Mouse (Mus musculus): ENCODE results near the gene Tlr8. TPM values are rescaled to one million over a fixed set of nuclear protein-coding genes. Genes with fewer than 3 reads are reported as not detected.
"Not testable (repeated sequence)": the region's sequence is repeated elsewhere in the genome, so short reads cannot be mapped to it uniquely, and the experiment has no call there.

The Tlr8 gene
- polyA plus RNA-seq (2014; fragmentation: Nextera tagmentation; extraction: Ambion mirVana), result 0.32 and 0.35 TPM in 2 replicates

DNA sequence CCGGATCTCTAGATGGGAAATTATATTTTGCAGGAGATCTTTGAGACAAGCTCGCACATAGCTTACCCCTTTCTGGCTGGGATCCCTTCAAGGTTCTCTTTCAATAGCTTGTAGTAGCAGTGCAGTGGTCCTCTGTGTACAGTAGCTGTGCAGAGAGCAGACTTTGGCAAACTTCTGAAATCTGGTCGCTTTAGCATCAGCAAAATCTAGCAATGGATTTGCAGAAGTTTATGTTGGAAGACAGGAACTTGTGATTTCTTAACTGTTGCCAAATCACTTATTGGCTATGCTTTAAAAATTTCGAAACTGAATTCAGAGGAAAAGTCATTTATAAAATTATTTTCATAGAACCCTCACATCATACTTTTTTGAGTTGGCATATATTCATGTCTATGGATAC lies at the start of gene Tlr8:
Gene Tlr8 (minus strand): TSS at position 244 of the 400 bp plus-strand sequence.
- Histone ChIP-seq H3K27ac (no peak within 1 kb of the TSS), H3K4me3 (replicated peaks; ENCODE audit: low read length) (no peak within 1 kb of the TSS), H3K27me3 (ENCODE audit: control insufficient read depth, insufficient read depth, low read length) (peaks cover 10% of the 10 kb centered on the region; the same call in 1 of the 2 replicates), H3K9me3 (ENCODE audit: control insufficient read depth, low read length) (no peaks in the 10 kb centered on the region), H3K36me3 (replicated peaks; ENCODE audit: control insufficient read depth, insufficient read depth) (no peaks in the 10 kb centered on the region), H3K9ac (no peak within 1 kb of the TSS), H3K4me1 (replicated peaks; ENCODE audit: control insufficient read depth, insufficient read depth, low read length) (no peaks in the 10 kb centered on the region), H3K4me2 (replicated peaks) (no peak within 1 kb of the TSS)
- no peak for ATAC-seq (ENCODE audit: low FRiP score)
- WGBS, result 84% methylated on average over 4 of the region's 4 CpGs
- no peak for DNase-seq (ENCODE audit: low spot score)

DNA sequence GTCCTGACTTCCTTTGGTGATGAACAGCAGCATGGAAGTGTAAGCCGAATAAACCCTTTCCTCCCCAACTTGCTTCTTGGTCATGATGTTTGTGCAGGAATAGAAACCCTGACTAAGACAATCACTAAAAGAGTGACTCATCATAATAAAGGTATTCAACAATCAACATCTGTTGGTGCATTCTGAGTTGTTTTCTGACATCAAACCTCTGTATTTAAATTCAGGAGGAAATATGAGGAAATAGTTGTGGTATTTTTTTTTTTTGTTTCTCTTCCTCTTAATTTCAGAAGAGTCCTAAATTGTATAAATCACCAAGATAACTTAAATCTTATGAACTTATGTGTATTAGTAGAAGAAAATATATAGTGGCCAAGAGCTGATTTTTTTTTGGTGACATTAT lies 37.9 kb upstream of the Tlr8 start:
- ATAC-seq (ENCODE audit: low FRiP score); DNase-seq (ENCODE audit: low spot score); H3K9me3 ChIP-seq (ENCODE audit: control insufficient read depth, low read length); H3K27ac ChIP-seq; H3K4me1 ChIP-seq (replicated peaks; ENCODE audit: control insufficient read depth, insufficient read depth, low read length); H3K36me3 ChIP-seq (replicated peaks; ENCODE audit: control insufficient read depth, insufficient read depth); H3K4me3 ChIP-seq (replicated peaks; ENCODE audit: low read length); H3K4me2 ChIP-seq (replicated peaks); H3K9ac ChIP-seq: not testable (repeated sequence)
- H3K27me3 ChIP-seq (ENCODE audit: control insufficient read depth, insufficient read depth, low read length), result 0 out of 2 replicates have a peak, but pooled peaks cover 10% of the 10 kb centered on the region
- WGBS, result no CpG with 5 or more reads among the region's 1 CpGs

DNA sequence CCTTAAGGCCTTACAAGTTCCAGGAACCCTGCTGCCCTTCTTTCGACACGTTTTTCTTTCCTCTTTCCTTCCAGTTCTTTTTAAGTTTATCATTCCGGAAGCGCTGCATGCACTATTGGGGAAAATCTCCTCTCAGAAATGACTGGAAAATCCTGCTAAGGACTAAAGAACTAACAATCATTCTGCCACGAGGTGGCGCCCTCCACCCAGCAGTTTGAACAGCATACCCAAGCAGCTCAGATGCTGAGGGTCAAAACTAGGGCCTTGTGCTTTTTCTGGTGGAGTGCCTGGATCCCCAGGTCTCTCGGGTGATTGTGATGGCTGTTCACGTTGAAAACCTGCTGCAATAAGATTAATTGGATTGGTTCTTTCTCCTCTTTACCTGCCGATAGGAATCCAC lies 12.8 kb upstream of the Tlr8 start:
- H3K4me2 ChIP-seq (replicated peaks), result 0 out of 2 replicates have a peak overlapping the region, but pooled peaks have one; percentile 12
- no peaks in the 10 kb centered on the region for H3K4me1 ChIP-seq (replicated peaks; ENCODE audit: control insufficient read depth, insufficient read depth, low read length)
- H3K4me3 ChIP-seq (replicated peaks; ENCODE audit: low read length), result no peak overlapping the region
- 0 out of 2 replicates have a peak, but pooled peaks cover 5% of the 10 kb centered on the region for H3K27me3 ChIP-seq (ENCODE audit: control insufficient read depth, insufficient read depth, low read length)
- no peak overlapping the region for H3K9ac ChIP-seq
- H3K9me3 ChIP-seq (ENCODE audit: control insufficient read depth, low read length), result no peaks in the 10 kb centered on the region
- no peak overlapping the region for H3K27ac ChIP-seq
- H3K36me3 ChIP-seq (replicated peaks; ENCODE audit: control insufficient read depth, insufficient read depth), result no peaks in the 10 kb centered on the region
- peak; percentile 72 for DNase-seq (ENCODE audit: low spot score)
- ATAC-seq (ENCODE audit: low FRiP score), result no peak
- WGBS, result 20% methylated on average over 9 of the region's 9 CpGs

DNA sequence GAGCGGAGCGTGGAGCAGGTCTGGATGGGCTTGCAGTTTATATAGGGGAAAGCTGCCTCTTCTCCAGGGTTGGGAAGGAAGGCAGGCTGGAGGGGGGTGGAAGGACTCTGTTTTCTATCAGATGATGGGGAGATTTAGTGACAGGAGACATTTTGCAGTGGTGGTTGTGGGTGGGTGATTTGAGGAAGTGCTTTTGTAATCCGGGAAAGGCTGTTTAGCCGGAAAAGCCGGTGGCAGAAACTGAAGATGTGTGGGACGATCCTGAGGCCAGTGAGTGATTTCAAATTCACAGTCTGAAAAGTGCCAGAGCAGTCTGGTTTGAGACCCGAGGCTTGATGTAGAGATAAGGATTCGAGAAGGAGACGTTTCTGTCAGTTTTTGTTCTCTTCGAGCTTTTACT lies 12.4 kb upstream of the Tlr8 start:
- H3K27ac ChIP-seq, result no peak overlapping the region
- H3K4me3 ChIP-seq (replicated peaks; ENCODE audit: low read length), result no peak overlapping the region
- H3K36me3 ChIP-seq (replicated peaks; ENCODE audit: control insufficient read depth, insufficient read depth), result no peaks in the 10 kb centered on the region
- H3K9ac ChIP-seq, result no peak overlapping the region
- 0 out of 2 replicates have a peak, but pooled peaks cover 5% of the 10 kb centered on the region for H3K27me3 ChIP-seq (ENCODE audit: control insufficient read depth, insufficient read depth, low read length)
- ATAC-seq (ENCODE audit: low FRiP score) (no peak), DNase-seq (ENCODE audit: low spot score) (no peak)
- 0 out of 2 replicates have a peak overlapping the region, but pooled peaks have one; percentile 12 for H3K4me2 ChIP-seq (replicated peaks)
- 61% methylated on average over 10 of the region's 10 CpGs for WGBS
- H3K4me1 ChIP-seq (replicated peaks; ENCODE audit: control insufficient read depth, insufficient read depth, low read length), result no peaks in the 10 kb centered on the region
- H3K9me3 ChIP-seq (ENCODE audit: control insufficient read depth, low read length), result no peaks in the 10 kb centered on the region

DNA sequence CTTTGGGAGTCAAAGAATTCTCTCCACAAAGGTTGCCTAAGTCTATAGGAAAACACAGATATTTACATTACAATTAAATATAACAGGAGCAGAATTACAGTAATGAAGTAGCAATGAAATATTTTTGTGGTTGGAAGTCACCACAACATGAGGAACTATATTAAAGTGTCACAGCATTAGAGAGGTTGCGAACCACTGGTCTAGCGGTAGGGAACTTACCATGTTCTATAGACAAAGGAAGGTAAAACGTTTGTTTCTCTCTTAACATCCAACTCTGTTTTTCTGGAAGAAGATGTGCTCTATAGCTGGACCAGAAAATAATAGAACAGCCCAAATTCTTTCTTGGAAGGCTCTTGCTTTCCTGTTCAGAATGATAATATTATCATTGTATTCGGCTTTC lies 599 bp downstream of the Tlr8 start:
- ATAC-seq (ENCODE audit: low FRiP score) (no peak), DNase-seq (ENCODE audit: low spot score) (no peak)
- peaks cover 13% of the 10 kb centered on the region; the same call in 1 of the 2 replicates for H3K27me3 ChIP-seq (ENCODE audit: control insufficient read depth, insufficient read depth, low read length)

DNA sequence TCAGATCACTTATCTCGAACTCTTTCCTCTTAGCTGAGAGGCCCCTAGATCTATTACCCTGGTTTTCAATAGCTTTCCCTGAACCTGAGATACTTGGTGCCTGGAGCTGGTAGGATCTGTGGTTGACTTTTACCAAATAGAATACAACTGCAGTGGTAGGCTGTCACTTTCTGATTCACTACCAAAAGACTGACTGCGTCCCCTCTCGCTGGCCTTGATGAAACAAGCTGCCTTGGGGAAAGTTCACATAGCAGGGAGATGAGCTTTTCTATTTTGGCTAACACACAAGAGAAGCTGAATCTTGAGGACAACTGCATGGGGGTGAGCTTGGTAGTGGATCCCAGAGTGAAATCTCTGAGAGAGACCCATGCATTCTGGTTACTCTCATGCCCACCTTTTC lies 22.4 kb downstream of the Tlr8 start:
- Histone ChIP-seq H3K27ac (no peak overlapping the region), H3K4me1 (replicated peaks; ENCODE audit: control insufficient read depth, insufficient read depth, low read length) (no peaks in the 10 kb centered on the region), H3K4me2 (replicated peaks) (no peak overlapping the region), H3K9me3 (ENCODE audit: control insufficient read depth, low read length) (no peaks in the 10 kb centered on the region), H3K9ac (no peak overlapping the region), H3K4me3 (replicated peaks; ENCODE audit: low read length) (no peak overlapping the region), H3K27me3 (ENCODE audit: control insufficient read depth, insufficient read depth, low read length) (peaks cover 20% of the 10 kb centered on the region; the same call in 1 of the 2 replicates), H3K36me3 (replicated peaks; ENCODE audit: control insufficient read depth, insufficient read depth) (no peaks in the 10 kb centered on the region)
- DNase-seq (ENCODE audit: low spot score) (no peak), ATAC-seq (ENCODE audit: low FRiP score) (no peak)
- WGBS, result 90% methylated on average over 3 of the region's 3 CpGs

More for the DNA sequence above, 599 bp downstream of the Tlr8 start:
- H3K4me1 ChIP-seq (replicated peaks; ENCODE audit: control insufficient read depth, insufficient read depth, low read length), result no peaks in the 10 kb centered on the region
- 92% methylated on average over 4 of the region's 4 CpGs for WGBS
- no peaks in the 10 kb centered on the region for H3K36me3 ChIP-seq (replicated peaks; ENCODE audit: control insufficient read depth, insufficient read depth)
- no peak overlapping the region for H3K4me3 ChIP-seq (replicated peaks; ENCODE audit: low read length)
- no peak overlapping the region for H3K27ac ChIP-seq
- H3K4me2 ChIP-seq (replicated peaks), result no peak overlapping the region
- no peak overlapping the region for H3K9ac ChIP-seq
- no peaks in the 10 kb centered on the region for H3K9me3 ChIP-seq (ENCODE audit: control insufficient read depth, low read length)

DNA sequence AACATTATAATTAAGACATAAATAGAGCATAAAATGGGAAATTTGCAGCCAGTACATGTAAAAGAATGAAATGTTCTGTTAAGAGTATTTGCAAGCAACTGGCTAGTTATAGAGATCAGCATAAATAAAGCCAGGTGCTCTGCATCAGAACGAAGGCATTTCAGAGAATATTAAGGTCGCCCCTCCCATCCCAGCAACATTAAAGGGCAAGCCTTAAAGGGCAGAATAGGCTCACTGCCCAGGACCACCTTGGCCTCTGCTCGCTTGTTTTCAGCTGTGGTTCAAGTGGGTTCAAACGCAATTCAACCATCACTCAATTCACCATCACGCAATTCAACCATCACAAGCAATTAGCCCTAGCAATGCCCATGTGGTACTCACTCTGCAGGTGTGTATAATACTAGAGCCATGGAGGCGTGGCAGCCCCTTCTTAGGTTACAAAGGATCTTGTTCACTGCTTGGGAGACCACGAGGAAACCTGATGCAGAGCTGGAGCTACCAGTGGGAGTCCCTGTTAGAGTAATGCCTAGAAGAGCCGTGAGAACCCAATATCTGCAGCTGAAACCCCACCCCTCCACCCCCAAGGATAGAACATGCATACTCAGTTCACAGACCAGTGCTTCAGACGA lies 24.7 kb downstream of the Tlr8 start:
- H3K9me3 ChIP-seq (ENCODE audit: control insufficient read depth, low read length), result no peaks in the 10 kb centered on the region
- H3K9ac ChIP-seq, result no peak overlapping the region
- no peak for ATAC-seq (ENCODE audit: low FRiP score)
- no peak for DNase-seq (ENCODE audit: low spot score)
- no peak overlapping the region for H3K27ac ChIP-seq
- H3K4me3 ChIP-seq (replicated peaks; ENCODE audit: low read length), result no peak overlapping the region
- H3K36me3 ChIP-seq (replicated peaks; ENCODE audit: control insufficient read depth, insufficient read depth), result no peaks in the 10 kb centered on the region
- H3K4me2 ChIP-seq (replicated peaks), result no peak overlapping the region
- H3K27me3 ChIP-seq (ENCODE audit: control insufficient read depth, insufficient read depth, low read length), result peaks cover 20% of the 10 kb centered on the region; the same call in 1 of the 2 replicates
- no peaks in the 10 kb centered on the region for H3K4me1 ChIP-seq (replicated peaks; ENCODE audit: control insufficient read depth, insufficient read depth, low read length)
- WGBS, result 67% methylated on average over 9 of the region's 9 CpGs

DNA sequence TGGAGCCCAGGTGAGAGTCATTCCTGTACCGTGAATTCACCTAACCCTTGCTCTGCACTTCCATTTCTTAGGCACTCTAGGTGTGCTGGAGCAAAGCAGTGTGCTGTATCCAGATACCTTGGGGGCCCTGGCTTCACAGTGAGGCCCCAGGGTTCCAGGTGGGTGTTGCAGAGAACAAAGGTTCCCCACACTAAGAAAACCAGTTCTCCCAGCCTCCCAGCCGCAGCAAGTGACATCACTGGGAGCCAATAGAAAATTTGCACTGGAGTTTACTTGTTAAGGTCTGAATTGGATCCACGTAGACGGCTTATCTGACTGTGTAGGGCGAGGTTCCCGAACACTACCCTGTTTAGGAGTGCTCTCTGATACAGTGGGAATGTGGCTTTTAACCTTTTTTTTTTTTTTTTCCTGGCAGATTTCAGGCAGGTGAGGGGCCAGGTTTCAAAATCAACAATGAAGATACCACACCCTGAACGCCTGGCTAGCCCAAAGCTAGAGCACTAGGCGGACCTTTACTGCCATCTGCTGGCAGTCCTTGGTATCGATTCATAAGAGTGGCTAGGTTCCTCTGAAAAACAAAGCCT lies 30.9 kb downstream of the Tlr8 start:
- H3K4me3 ChIP-seq (replicated peaks; ENCODE audit: low read length), result no peak overlapping the region
- H3K4me2 ChIP-seq (replicated peaks), result no peak overlapping the region; the same call in 1 of the 2 replicates
- H3K27ac ChIP-seq, result no peak overlapping the region
- H3K27me3 ChIP-seq (ENCODE audit: control insufficient read depth, insufficient read depth, low read length), result peaks cover under 1% of the 10 kb centered on the region; the same call in 1 of the 2 replicates
- no peak overlapping the region for H3K9ac ChIP-seq
- peak; percentile 88 for DNase-seq (ENCODE audit: low spot score)
- no peaks in the 10 kb centered on the region for H3K4me1 ChIP-seq (replicated peaks; ENCODE audit: control insufficient read depth, insufficient read depth, low read length)
- no peaks in the 10 kb centered on the region for H3K9me3 ChIP-seq (ENCODE audit: control insufficient read depth, low read length)
- no peaks in the 10 kb centered on the region for H3K36me3 ChIP-seq (replicated peaks; ENCODE audit: control insufficient read depth, insufficient read depth)
- peak; percentile 75 for ATAC-seq (ENCODE audit: low FRiP score)
- WGBS, result 28% methylated on average over 9 of the region's 9 CpGs

DNA sequence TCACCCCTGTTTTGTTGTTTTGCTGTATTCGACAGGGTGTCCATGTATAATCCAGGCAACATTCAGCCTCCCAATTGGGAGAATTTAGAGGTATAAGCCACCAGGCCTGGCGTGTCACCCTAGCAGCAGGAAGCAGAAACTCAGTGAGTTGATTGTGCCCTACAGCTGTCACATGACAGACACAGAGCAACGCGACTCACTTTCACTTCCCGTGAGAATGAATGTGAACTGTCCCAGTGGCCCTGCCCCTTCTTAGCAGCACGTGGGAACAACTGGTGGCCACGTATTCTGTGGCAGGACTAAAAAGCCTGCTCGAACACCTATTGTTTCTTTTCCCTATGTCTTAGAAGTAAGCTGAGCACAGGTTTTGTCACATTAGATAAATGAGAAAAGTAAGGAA lies 33.0 kb downstream of the Tlr8 start:
- no peak for ATAC-seq (ENCODE audit: low FRiP score)
- Histone ChIP-seq H3K4me2 (replicated peaks) (no peak overlapping the region), H3K27me3 (ENCODE audit: control insufficient read depth, insufficient read depth, low read length) (no peaks in the 10 kb centered on the region; the same call in 1 of the 2 replicates), H3K4me3 (replicated peaks; ENCODE audit: low read length) (no peak overlapping the region), H3K9me3 (ENCODE audit: control insufficient read depth, low read length) (no peaks in the 10 kb centered on the region), H3K4me1 (replicated peaks; ENCODE audit: control insufficient read depth, insufficient read depth, low read length) (no peaks in the 10 kb centered on the region), H3K36me3 (replicated peaks; ENCODE audit: control insufficient read depth, insufficient read depth) (no peaks in the 10 kb centered on the region), H3K27ac (no peak overlapping the region), H3K9ac (no peak overlapping the region)
- peak; percentile 25 for DNase-seq (ENCODE audit: low spot score)
- 42% methylated on average over 8 of the region's 8 CpGs for WGBS

Data from hindbrain, embryonic 14.5 days (tissue).